Mouse (Mus musculus) spleen, adult 2 months (tissue): ENCODE data around the gene Pappa.

Experiments
- CTCF ChIP-seq: fragments of 200-500 bp; IDR thresholded peaks from 2 replicates; pipeline ENCODE4 v1.5.1; 2011; ENCODE audit warnings: mild to moderate bottlenecking, inconsistent platforms; ENCODE audit not compliant: insufficient read depth, insufficient read length, insufficient replicate concordance; ENCODE audit errors: extremely low read depth
- POLR2A ChIP-seq: fragments of 200-500 bp; IDR thresholded peaks from 2 replicates; pipeline ENCODE4 v1.6.1; 2011; ENCODE audit warnings: low read depth, low read length, inconsistent platforms

- TF ChIP-seq POLR2A (no peak), CTCF (no peak)
Observed at GRCm38 (mm10) chr4:65174505-65174904, 50.5 kb downstream of the Pappa start.
